In the genomic region with DNA sequence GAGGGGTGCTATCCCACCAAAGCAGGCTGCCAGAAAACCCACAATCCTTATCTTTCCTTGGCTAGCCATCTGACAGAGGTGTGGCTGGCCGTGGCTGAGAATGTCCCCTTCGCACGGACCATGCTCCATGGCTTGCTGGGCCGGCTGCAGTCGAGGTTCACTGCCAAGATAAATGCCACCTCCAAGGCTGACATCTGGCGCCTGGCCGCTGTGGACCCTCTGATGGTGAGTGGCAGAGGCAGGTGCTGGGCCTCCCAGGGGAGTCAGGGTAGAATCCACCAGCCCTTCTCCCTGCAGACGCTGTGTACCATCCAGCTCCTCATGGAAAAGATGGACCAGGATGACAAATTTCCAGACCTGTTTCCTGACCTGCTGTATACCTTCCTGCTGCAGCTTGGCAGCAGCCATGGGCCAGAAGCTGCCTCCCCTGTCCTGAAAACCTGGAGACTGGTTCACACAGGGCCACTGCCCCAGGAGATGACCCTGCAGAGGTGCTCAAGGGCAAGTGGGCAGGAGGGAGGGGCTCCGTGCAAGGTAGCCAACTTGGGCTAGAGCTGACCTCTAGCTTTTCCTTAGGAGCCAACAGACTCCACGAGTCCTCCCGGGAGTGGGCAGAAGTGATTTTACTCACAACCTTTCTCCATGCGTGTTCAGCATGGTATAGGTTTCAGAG, we compare ENCODE assay signal across 26 mouse cellular contexts. TPM values are rescaled to one million over a fixed set of nuclear protein-coding genes. Genes with fewer than 3 reads are reported as not detected.
DNase-seq lines count a peak whose midpoint lies in the region; ATAC-seq and TF ChIP-seq lines count a peak whose summit lies in the region.
"Had no signal": no experiment of that assay in that cellular context is flagged by ENCODE, and none has a peak within 500 bp of the region (broad histone marks: within the 10 kb centered on the region; RNA-seq: fewer than 3 reads in every experiment).

No protein-coding gene starts in this region.

- H3K27ac ChIP-seq in stomach, postnatal 0 days (replicated peaks) = no peak overlapping the region
- H3K27ac ChIP-seq: forebrain, embryonic 13.5 days; kidney, postnatal 0 days; left cerebral cortex, adult 2 months; limb, embryonic 13.5 days; midbrain, embryonic 12.5 days had no signal

- H3K36me3 ChIP-seq in stomach, postnatal 0 days (ENCODE audit: control insufficient read depth, insufficient read depth, low read length) = peaks cover 5% of the 10 kb centered on the region

- peak; percentile 3; the same call in 1 of the 2 replicates for ATAC-seq in stomach, postnatal 0 days (ENCODE audit: low FRiP score, low TSS enrichment)
- ATAC-seq: forebrain, embryonic 13.5 days; hindbrain, embryonic 16.5 days had no signal

- peaks cover 7% of the 10 kb centered on the region; the same call in 1 of the 2 replicates for H3K4me1 ChIP-seq in stomach, postnatal 0 days (replicated peaks; ENCODE audit: control insufficient read depth, insufficient read depth)
- H3K4me1 ChIP-seq: forebrain, embryonic 13.5 days; limb, embryonic 13.5 days; midbrain, embryonic 12.5 days had no signal

- 86% methylated on average over 12 of the region's 12 CpGs for WGBS in stomach, postnatal 0 days

- no peaks in the 10 kb centered on the region for H3K27me3 ChIP-seq in stomach, postnatal 0 days (ENCODE audit: control insufficient read depth, insufficient read depth, low read length)
- H3K27me3 ChIP-seq: forebrain, embryonic 13.5 days; limb, embryonic 13.5 days; midbrain, embryonic 12.5 days had no signal

- peaks cover 34% of the 10 kb centered on the region for H3K9me3 ChIP-seq in stomach, postnatal 0 days (ENCODE audit: control insufficient read depth, low read length)

- peak; percentile 72 for DNase-seq in gastrocnemius, postnatal 10 days
- no peak for DNase-seq in gastrocnemius, adult 18-20 months (ENCODE audit: low spot score)
- peak; percentile 49 for DNase-seq in kidney, postnatal 10 days
- DNase-seq in kidney, postnatal 14 days = no peak
- peak; percentile 77 for DNase-seq in testis, postnatal 10 days (ENCODE audit: low spot score)
- DNase-seq in testis, postnatal 14 days (ENCODE audit: low spot score) = no peak
- DNase-seq in stomach, postnatal 0 days (ENCODE audit: low spot score) = no peak
- DNase-seq: embryo, embryonic 11 days; heart, postnatal 14 days; kidney, adult 11 months; lung, postnatal 36 days; right cerebral cortex, adult 18-20 months; thymus, postnatal 14 days had no signal

- no peak overlapping the region for H3K4me3 ChIP-seq in stomach, postnatal 0 days (ENCODE audit: low read depth, low read length)
- H3K4me3 ChIP-seq: forebrain, embryonic 13.5 days; left cerebral cortex, adult 2 months; limb, embryonic 13.5 days; midbrain, embryonic 12.5 days had no signal

- no peak for TF ChIP-seq EP300 in stomach, postnatal 0 days (optimal IDR thresholded peaks at IDR 0.05)

- TF ChIP-seq CTCF in stomach, postnatal 0 days (IDR thresholded peaks at IDR 0.05; ENCODE audit: low read depth) = no peak

- H3K4me2 ChIP-seq in stomach, postnatal 0 days (replicated peaks; ENCODE audit: low read depth) = no peak overlapping the region
- H3K4me2 ChIP-seq: forebrain, embryonic 13.5 days; limb, embryonic 13.5 days; midbrain, embryonic 12.5 days had no signal

- H3K9ac ChIP-seq in stomach, postnatal 0 days (ENCODE audit: low read length) = 0 out of 2 replicates have a peak overlapping the region, but pooled peaks have one; percentile 2
- H3K9ac ChIP-seq: forebrain, embryonic 13.5 days; limb, embryonic 13.5 days; midbrain, embryonic 12.5 days had no signal

RNA-seq across cellular contexts. Expression of a gene that starts 22.5 kb away (rescaled TPM):
- total RNA-seq in gastrocnemius, postnatal 10 days (2021) = 10 to 100 TPM; 29.0 to 47.9 TPM
- total RNA-seq in gastrocnemius, adult 18-20 months (2021) = 1 to 10 TPM; 5.4 to 5.8 TPM
- polyA plus RNA-seq in stomach, postnatal 0 days (2015; fragmentation: Nextera tagmentation; extraction: Ambion mirVana) = 30.0 and 34.1 TPM in 2 replicates

RNA-seq across cellular contexts. Expression of a gene that starts 22.5 kb away (rescaled TPM):
- not detected for total RNA-seq in gastrocnemius, postnatal 10 days (2021)
- not detected for total RNA-seq in gastrocnemius, adult 18-20 months (2021)
- 0.02 and 0.06 TPM in 2 replicates for polyA plus RNA-seq in stomach, postnatal 0 days (2015; fragmentation: Nextera tagmentation; extraction: Ambion mirVana)
- total RNA-seq: adrenal gland, adult 18-20 months; heart, adult 8-10 months; heart, postnatal 14 days had no signal
- polyA plus RNA-seq: kidney, postnatal 0 days; limb, embryonic 13.5 days; liver, embryonic 16.5 days; midbrain, embryonic 12.5 days; neural tube, embryonic 11.5 days; stomach, embryonic 14.5 days had no signal

RNA-seq across cellular contexts. Expression of a gene that starts 28.1 kb away (rescaled TPM):
- under 1 TPM in 1 of 2 experiments, not detected in 1; 0.34 TPM for total RNA-seq in gastrocnemius, postnatal 10 days (2021)
- total RNA-seq in gastrocnemius, adult 18-20 months (2021) = not detected
- polyA plus RNA-seq in stomach, postnatal 0 days (2015; fragmentation: Nextera tagmentation; extraction: Ambion mirVana) = 0.54 and 0.84 TPM in 2 replicates

RNA-seq across cellular contexts. Expression of a gene that starts 43.2 kb away (rescaled TPM):
- total RNA-seq in gastrocnemius, postnatal 10 days (2021) = not detected
- under 1 TPM in 1 of 2 experiments, not detected in 1; 0.09 TPM for total RNA-seq in gastrocnemius, adult 18-20 months (2021)
- polyA plus RNA-seq in stomach, postnatal 0 days (2015; fragmentation: Nextera tagmentation; extraction: Ambion mirVana) = 23.6 and 24.8 TPM in 2 replicates
- total RNA-seq: ES-E14; heart, adult 8-10 months; heart, postnatal 14 days; layer of hippocampus, adult 8-10 months had no signal
- polyA plus RNA-seq: forebrain, embryonic 13.5 days; hindbrain, embryonic 16.5 days; midbrain, embryonic 12.5 days; neural tube, embryonic 11.5 days had no signal

RNA-seq across cellular contexts. Expression of a gene that starts 49.3 kb away (rescaled TPM):
- total RNA-seq in gastrocnemius, postnatal 10 days (2021) = 1 to 10 TPM in 1 of 2 experiments, under 1 TPM in 1; 0.75 to 1.1 TPM
- total RNA-seq in gastrocnemius, adult 18-20 months (2021) = not detected
- 7.2 and 8.2 TPM in 2 replicates for polyA plus RNA-seq in stomach, postnatal 0 days (2015; fragmentation: Nextera tagmentation; extraction: Ambion mirVana)

Comparison
In these comparisons a context has a peak if more than half of its experiments do, and no peak if none do; other contexts are left out.
1. DNase-seq: peak in gastrocnemius, postnatal 10 days (single experiment), kidney, postnatal 10 days (single experiment) and testis, postnatal 10 days (single experiment); none in gastrocnemius, adult 18-20 months (single experiment), kidney, postnatal 14 days (single experiment), testis, postnatal 14 days (single experiment) and stomach, postnatal 0 days (single experiment).
2. RNA of a gene that starts 22.5 kb away (total RNA-seq): 29.0 to 47.9 TPM in gastrocnemius, postnatal 10 days; 5.4 to 5.8 TPM in gastrocnemius, adult 18-20 months; every median in the first group is over 4 times any median in the second.